Mouse (Mus musculus): ENCODE data around the gene Gm44805.
"Not testable (repeated sequence)": the region's sequence is repeated elsewhere in the genome, so short reads cannot be mapped to it uniquely, and the experiment has no call there.

DNA sequence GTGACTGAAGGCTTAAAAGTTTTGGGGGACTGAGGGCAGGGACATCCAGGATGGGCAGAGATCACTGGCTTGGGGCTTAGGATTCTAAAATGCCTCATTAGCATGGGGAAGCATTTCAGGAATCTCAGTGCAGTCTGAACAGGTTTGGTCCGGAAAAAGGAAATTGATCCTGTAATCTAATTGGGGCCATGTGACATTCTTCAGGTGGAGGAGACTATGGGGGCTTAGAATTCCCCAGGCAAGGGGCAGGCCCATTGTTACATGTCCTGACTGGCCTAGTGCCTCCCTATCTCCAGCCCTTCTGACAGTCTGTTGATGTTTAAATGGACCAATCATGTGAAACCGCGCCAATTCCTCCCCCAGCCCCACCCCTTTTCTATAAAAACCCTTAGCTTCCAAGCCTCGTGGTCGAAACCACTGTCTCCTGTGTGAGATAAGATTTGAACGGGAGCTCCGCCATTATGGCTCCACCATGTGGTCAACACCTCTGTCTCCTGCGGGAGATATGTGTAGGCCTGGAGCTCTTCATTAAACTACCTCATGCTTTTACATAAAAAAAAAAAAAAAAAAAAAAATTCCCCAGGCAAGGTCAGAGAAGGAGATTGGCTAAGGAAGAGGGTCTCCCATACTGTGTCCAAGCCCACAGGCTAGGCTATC is 5.8 kb upstream of the Gm44805 start:
- not testable (repeated sequence) for TF ChIP-seq CTCF, EP300 (IDR thresholded peaks at IDR 0.05; ENCODE audit: low read depth)

Data from heart, postnatal 0 days (tissue).